Mouse (Mus musculus) olfactory bulb, adult 2 months (tissue): Measurements from ENCODE around the gene Grip1. TPM values are rescaled to one million over a fixed set of nuclear protein-coding genes. Genes with fewer than 3 reads are reported as not detected.
A peak's percentile ranks its signal among the peaks of the same experiment; 100 is the strongest.

Experiments
- H3K27ac ChIP-seq: fragments of 200-500 bp; 2 replicates; pipeline ENCODE4 v1.5.1; 2012; ENCODE audit warnings: low read depth, low read length; ENCODE audit not compliant: insufficient read depth
- H3K4me1 ChIP-seq: fragments of 200-500 bp; 2 replicates; pipeline ENCODE4 v1.6.1; 2012; ENCODE audit warnings: low read length; ENCODE audit not compliant: control insufficient read depth, insufficient read depth
- H3K4me3 ChIP-seq: fragments of 200-500 bp; 2 replicates; pipeline ENCODE4 v1.5.1; 2012; ENCODE audit warnings: mild to moderate bottlenecking, low read depth, low read length, moderate library complexity; ENCODE audit not compliant: insufficient read depth
- CTCF ChIP-seq: fragments of 200-500 bp; IDR thresholded peaks from 2 replicates; pipeline ENCODE4 v1.5.1; 2012; ENCODE audit warnings: low read depth, mild to moderate bottlenecking, low read length, moderate library complexity; ENCODE audit not compliant: insufficient read depth
- POLR2A ChIP-seq: fragments of 200-500 bp; IDR thresholded peaks from 2 replicates; pipeline ENCODE4 v1.6.1; 2012; ENCODE audit warnings: mild to moderate bottlenecking, low read depth, low read length, moderate library complexity; ENCODE audit not compliant: insufficient read depth
- WGBS: fragments of 180-500 bp; shearing (Covaris S2); methylation state at CpG from one replicate; pipeline ENCODE4 v1.1.7; 2018; 5-methylcytosine and 5-hydroxymethylcytosine counted together
- polyA plus RNA-seq: library from polyadenylated mRNA; stranded (reverse); fragments of >200 nt; gene quantifications from 2 replicates; pipeline ENCODE4 v1.2.4, GENCODE M21; 2012; ENCODE audit warnings: low replicate concordance; ENCODE audit not compliant: missing spikeins, insufficient read depth, insufficient read length

The Grip1 gene
- polyA plus RNA-seq, 1 experiment = not detected

- Histone ChIP-seq H3K27ac (no peak overlapping the region), H3K4me1 (peaks cover 2% of the 10 kb centered on the region; the same call in 1 of the 2 replicates), H3K4me3 (peak overlapping the region; percentile 9)
- 32% methylated on average over 13 of the region's 13 CpGs for WGBS
- TF ChIP-seq POLR2A = no peak
Observed at GRCm38 (mm10) chr10:120128601-120129277, 675.1 kb downstream of the Grip1 start.

DNA sequence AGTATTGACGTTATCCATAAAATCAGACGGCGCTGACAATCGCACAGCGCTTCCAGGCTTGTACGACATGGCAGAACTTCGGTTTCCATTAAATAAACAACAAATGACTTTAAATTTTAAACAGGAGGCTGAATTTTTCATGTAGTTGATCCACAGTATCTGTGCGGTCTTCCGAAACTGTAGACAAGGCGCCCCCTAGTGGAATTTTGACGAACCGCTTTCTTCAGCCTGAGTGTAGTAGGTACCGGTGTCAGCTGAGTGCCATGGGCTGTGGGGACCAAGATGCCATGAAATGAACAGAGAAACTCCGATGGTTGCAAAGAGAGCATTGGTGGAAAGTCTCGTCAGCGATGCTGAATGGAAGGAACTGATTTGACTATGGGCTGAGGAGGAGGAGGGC is 677.0 kb downstream of the Grip1 start:
- 64% methylated on average over 16 of the region's 16 CpGs for WGBS
- H3K27ac ChIP-seq = no peak overlapping the region
- TF ChIP-seq CTCF (peak; percentile 29; the same call in 1 of the 2 replicates), POLR2A (no peak)
- no peak overlapping the region for H3K4me3 ChIP-seq
- peaks cover 2% of the 10 kb centered on the region; the same call in 1 of the 2 replicates for H3K4me1 ChIP-seq

DNA sequence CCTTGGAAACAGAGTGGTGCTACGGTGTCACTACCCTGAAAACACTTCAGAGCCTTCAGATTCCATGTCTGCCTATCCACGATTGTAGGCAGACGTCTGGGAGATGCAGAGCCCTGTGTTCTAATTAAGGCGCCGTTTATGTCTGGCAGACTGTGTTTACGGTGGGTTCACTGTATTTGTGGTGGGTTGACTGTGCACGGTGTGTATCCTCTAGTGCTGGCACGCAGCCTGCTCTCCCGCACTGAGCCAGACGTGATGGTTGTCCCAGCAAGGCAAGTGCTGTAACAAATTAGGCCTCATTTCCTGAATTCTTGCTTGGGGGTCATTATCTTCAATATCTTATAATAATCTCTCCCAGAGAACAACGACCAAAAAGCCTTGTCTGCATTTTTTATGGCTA is 680.1 kb downstream of the Grip1 start:
- Histone ChIP-seq H3K4me1 (0 out of 2 replicates have a peak, but pooled peaks cover under 1% of the 10 kb centered on the region), H3K27ac (no peak overlapping the region), H3K4me3 (no peak overlapping the region)
- TF ChIP-seq POLR2A (no peak), CTCF (no peak)
- WGBS = 39% methylated on average over 11 of the region's 11 CpGs

DNA sequence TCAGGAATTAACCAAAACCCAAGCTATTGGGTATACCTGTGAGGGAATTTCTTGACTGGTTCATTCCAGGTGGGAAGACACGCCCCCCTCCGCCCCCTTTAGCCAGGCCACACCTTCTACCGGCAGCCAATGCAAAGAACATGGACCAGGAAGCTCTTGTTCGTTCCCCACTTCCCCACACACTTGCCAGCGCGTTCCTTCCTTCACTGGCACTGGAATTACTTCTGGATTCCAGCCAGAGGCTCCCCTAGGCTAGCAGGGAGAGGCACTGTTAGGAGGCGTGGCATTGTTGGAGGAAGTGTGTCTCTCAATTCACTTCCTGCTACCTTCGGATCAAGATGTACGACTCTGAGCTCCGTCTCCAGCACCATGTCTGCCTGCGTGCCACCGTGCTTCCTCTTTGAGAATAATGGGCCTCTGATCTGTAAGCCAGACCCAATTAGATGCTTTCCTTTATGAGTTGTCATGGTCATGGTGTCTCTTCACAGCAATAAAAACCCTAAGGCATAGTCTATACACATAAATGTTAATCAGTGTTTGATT is 682.5 kb downstream of the Grip1 start:
- Histone ChIP-seq H3K27ac (no peak overlapping the region), H3K4me3 (no peak overlapping the region), H3K4me1 (no peaks in the 10 kb centered on the region)
- 80% methylated on average over 12 of the region's 12 CpGs for WGBS
- no peak for TF ChIP-seq CTCF
- TF ChIP-seq POLR2A = no peak

Other genes with a start within 250 kb of the Grip1 start
- 826 TPM in 1 of 2 replicates, not detected in the other for gene Cand1, start 213.8 kb upstream of the Grip1 start, polyA plus RNA-seq